Mouse (Mus musculus): Measurements from ENCODE around the gene Traf2.

The Traf2 gene

GRCm38 (mm10) chr2:25493476-25493961, 53.2 kb downstream of the Traf2 start, which contains the start of gene Lcn12:
Gene Lcn12, minus strand, starts transcription at chr2:25493911.
- DNase-seq (ENCODE audit: low read depth, low spot score) = no peak

DNA sequence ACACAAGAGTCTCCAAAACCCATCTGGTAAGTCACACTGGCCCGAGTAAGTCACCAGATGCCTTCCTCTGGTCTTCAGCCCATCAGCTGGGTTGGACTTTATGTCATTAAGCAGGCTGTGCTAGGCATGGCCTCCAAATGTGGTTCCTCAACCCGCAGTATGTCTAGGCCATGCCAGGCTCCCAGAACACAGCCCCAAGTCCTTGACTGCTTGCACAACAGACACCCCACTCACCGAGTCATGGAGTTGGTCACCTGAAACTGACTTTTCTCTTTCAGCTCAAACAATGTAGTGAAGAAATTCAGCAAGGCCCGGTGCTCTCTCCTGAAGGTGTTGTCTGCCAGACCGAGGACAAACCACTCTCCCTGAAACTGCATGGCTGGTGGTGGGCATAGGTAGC, 53.8 kb downstream of the Traf2 start:
- no peak for DNase-seq (ENCODE audit: low read depth, low spot score)

- no peak for DNase-seq (ENCODE audit: low read depth, low spot score)
Observed at GRCm38 (mm10) chr2:25488671-25489068, 58.1 kb downstream of the Traf2 start.

- no peak for DNase-seq (ENCODE audit: low read depth, low spot score)
Observed at GRCm38 (mm10) chr2:25487965-25488670, 58.6 kb downstream of the Traf2 start.

GRCm38 (mm10) chr2:25484901-25485647, 61.7 kb downstream of the Traf2 start:
- no peak for DNase-seq (ENCODE audit: low read depth, low spot score)

DNA sequence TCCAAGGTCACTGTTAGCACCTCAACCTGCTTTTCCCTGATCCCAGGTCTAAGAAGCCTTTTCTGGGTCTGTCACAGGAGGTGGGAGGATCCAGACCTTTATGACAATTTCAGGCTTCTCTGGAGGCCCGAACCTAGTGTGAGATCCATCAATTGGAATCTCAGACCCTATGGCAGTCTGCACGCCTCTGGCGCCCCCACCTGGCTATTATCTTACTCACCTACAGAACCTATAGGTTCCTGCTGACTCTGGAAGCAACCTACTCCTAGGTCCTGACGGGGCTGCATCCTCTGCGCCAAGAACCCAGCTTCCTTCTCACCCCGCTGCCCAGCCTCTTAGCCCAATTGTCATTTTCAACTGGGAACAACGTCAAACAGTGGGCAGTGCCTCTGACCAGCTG, 63.8 kb downstream of the Traf2 start:
- no peak for DNase-seq (ENCODE audit: low read depth, low spot score)

GRCm38 (mm10) chr2:25480541-25480940, 66.2 kb downstream of the Traf2 start:
- no peak for DNase-seq (ENCODE audit: low read depth, low spot score)

DNA sequence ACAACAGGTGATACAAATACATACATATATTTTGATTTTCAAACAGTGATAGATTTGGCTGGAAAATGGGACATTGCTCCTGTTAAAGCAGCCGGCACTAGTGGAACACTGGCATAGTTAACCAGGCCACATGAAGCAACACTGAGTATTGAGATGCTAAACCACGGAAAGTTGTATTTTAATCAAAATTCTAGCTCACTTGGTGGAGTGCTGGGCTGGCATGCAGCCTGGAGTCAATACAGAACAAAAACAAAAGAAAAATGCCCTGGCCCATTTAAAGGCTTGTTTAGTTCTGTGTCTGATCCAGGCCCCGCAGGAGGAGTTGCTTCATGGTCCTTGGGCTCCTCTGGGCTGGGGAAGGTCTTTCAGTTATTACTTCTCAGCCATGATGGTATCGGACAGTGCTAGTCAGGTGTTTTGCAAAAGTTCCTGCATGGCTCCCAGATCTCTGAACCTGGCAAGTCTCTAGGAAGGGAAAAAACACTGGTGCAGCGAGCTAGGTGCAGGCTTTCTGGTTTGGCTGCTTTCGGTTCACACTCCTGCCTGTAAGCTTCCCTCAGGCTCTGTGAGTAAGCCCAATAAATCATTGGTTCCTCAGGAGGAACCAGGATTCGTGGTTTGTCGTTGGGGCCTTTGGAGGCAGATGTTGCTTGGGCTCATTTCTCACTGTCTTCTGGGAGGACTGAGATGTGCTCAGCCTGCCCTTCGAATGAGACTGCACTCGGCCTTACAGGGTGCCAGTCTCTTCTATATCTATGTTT, 67.0 kb downstream of the Traf2 start:
- no peak for DNase-seq (ENCODE audit: low read depth, low spot score)

DNA sequence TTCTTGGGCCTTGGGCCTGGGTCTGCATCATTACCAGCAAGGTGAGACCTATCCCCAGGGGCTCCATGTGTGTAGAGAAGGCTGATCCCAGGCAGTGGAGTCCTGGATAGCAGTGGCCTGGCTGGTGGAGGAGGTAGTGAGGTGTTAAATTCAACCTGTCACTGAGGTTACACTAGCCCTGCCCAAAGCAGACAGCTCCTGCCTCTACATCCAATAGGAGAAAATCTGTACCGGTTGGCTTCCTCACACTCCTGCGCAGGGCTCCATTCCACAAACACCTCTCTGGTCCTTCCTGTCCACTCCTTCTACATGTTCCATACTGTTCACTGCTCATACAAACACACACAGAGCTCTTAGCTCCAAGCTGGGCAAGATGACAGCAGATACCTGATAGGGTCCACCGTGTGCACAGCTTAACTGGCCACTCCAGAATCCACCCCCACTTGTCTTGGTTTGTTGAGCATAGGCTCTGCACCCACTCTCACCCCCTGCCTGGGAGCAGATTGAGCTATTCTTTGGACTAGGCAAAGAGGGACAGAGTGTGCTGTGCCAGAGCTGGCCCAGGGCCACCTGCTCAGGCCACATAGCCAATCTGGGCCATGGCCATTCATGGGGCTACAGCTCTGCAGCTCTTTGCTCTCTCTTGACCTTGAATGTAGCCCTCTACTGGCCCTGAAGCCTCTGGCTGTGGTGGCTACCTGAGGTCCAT, 68.6 kb downstream of the Traf2 start:
- DNase-seq (ENCODE audit: low read depth, low spot score) = no peak

DNA sequence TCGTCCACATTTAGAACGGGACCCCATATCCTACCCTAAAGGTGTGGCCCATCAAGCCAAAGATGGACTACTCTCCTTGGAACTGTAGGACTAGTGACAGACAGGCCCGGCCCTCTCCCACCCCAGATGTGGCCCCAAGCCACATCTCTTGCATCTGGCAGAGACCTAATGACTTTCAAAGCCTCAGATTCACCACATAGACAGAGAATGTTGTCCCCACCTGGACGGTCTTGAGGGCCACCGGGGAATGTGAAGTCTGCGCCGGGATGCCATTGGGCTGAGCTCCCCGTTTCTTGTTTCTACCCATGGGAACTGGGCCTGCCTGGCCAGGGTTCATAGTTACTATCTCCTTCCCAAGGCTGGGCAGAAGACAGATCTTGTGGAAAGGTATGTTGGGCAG, 69.2 kb downstream of the Traf2 start:
- DNase-seq (ENCODE audit: low read depth, low spot score) = no peak

GRCm38 (mm10) chr2:25472550-25472949, 74.2 kb downstream of the Traf2 start:
- DNase-seq (ENCODE audit: low read depth, low spot score) = no peak

GRCm38 (mm10) chr2:25469969-25470368, 76.8 kb downstream of the Traf2 start, which contains the start of gene Ptgds:
Gene Ptgds, minus strand, starts transcription at chr2:25470046.
- no peak for DNase-seq (ENCODE audit: low read depth, low spot score)

GRCm38 (mm10) chr2:25468962-25469915, 77.5 kb downstream of the Traf2 start:
- no peak for DNase-seq (ENCODE audit: low read depth, low spot score)

Data from brain, embryonic 18.5 days (tissue).